Mouse (Mus musculus) heart, adult 11 months (tissue): Measurements from ENCODE around the gene Atp2a2.
"Not testable (repeated sequence)": the region's sequence is repeated elsewhere in the genome, so short reads cannot be mapped to it uniquely, and the experiment has no call there.

Experiments
- DNase-seq: peaks from one replicate; pipeline ENCODE4 v3.0.0; 2022

Gene Atp2a2

DNA sequence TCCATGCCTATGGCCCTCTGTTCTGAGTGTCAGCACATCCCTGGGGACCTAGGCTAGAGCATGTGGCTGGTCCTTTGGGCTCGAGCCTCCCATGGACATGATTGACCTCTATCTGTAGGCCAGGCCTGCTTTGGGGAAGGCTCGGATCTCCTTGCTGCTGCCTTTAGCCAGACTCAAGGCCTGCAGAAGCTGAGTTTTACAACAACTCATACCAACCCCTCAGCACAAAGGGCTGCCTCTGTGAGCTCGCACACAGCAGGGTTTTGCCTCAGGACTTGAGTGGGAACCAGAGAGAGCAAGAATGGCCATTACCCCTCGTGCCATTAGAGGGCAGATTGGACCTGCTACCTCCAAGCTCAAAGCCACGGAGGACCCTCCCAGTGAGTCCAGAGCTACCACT, 53.2 kb downstream of the Atp2a2 start:
- DNase-seq, result no peak

DNA sequence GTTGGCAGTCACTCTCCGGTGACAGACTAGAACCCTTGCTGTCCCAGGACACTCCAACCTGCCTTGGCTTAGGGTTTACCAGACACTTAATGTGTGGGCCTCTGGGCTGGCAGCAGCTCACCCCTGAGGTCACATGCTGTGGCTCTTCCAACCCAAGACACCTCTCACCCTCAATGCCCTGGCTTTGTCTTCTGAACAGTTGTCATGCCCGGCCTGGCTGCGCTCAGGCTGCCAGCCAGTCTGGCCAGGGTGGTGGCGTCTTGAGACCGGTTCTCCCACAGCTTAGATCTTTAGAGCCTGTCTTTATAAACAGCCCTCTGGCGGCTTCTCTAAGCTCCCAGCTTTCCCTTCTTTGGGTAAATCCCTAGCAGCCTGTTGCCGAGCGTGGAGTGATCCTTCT, 54.2 kb downstream of the Atp2a2 start:
- peak; percentile 95 for DNase-seq

DNA sequence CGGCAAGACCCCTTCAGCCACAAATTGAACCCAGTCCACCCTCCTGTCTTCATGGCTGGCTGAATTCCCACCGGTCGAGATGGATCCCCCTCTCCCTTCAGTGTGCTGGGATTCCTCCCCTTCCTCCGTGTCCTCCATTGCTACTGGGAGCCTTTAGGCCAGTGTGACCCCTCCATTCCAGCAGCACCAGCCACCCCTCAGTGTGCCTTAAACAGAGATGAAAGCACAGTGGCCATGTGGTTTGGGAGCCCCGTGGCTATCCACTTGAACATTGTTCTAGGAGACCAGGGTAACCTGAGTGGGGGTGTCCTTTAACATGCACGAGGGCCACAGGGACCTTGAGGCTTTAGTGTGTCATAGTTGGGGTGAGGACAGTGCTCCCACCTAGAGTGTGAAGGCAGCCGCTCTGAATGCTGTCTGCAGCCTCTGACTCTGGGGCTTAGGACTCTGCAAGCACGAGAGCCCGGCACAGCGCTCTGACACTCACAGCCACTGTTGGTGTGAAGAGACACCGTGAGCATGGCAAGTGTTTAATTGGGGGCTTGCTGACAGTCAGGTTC, 56.9 kb downstream of the Atp2a2 start:
- DNase-seq, result peak; percentile 92

DNA sequence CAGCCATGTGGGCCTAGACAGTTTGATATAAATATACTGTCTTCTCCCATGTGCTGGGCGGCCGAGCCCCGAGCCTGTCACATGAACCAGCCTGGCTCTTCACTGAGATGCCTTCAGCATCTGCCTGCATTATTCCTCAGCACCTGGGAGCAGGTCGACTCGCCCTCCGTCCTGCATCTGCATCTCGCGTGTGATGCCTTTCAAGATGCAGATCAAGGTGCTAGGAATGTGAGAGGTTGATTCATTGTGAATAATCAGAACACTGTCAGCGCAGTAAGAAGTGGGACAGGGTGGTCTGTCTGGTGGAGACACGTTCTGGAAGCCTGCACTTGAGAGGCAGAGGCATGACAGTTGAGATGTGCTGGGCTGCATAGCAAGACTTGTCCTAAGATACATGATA, 57.5 kb downstream of the Atp2a2 start:
- peak; percentile 91 for DNase-seq

DNA sequence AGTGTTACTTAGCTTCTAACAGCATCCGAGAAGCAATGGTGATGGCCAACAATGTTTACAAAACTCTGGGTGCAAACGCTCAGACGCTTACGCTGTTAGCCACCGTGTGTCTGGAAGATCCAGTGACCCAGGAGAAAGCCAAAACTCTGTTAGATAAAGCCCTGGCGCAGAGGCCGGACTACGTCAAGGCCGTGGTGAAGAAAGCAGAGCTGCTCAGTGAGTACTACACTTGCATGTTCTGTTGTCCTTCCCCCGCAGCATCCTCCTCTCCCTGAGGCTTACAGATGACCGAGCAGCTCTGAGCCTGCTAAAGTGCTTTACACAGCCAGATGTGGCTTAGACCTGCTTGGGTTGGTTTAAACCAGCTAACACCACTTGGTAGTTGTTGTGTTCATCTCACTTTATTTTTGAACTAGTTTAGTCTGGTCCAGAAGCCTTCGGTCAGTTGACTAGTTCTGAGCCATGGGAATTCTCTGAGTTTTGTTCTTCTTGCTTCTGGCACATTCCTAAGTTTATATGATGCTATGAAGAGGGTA, 61.9 kb downstream of the Atp2a2 start:
- peak; percentile 98 for DNase-seq

DNA sequence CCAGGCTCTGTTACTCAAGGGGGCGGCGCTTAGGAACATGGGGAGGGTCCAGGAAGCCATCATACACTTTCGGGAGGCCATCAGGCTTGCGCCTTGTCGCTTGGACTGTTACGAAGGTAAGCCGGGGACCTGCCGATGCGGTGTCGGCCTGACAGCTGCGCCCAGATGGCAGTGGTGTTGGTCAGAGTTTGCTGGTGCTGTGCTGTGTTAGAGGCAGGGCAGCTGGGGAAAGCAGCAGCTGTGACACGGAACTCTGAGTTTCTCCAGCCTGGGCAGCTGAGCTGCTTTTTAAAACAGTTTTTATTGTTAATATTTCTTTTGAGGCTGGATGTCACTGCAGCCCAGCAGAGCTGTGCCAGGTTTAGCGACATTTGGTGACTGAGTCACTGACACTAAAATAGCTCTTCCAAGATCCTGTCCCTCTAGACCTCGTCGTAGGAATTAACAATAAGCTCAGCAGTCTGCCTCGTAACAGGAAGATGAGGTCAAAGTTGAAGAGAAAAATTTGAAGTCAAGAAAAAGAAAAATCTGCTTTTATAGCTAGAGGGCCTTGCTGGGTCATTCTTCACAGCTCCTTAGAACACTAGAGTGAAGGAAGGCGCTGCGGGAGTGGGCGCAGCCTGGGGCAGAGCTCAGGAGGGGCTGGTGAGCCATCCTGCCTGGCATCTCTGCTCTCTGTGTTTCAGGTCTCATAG, 62.5 kb downstream of the Atp2a2 start:
- peak; percentile 97 for DNase-seq

DNA sequence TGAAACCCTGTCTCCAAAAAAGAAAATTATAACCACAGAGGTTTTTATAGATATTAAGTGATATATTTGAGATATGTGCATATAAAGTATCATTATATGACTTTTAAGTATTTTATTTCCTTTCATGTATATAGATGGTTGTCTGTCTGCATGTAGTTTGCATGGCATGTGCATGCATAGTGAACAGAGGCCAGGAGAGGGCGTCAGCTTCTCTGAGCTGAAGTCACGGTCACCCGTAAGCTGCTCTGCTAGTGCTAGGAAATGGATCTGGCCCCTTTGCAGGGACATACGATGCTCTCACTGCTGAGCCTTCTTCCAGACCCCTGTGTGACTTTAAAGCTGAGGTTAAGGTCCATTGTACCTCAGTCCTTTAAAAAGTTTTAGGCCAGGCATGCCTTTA, 67.5 kb downstream of the Atp2a2 start:
- DNase-seq, result no peak

DNA sequence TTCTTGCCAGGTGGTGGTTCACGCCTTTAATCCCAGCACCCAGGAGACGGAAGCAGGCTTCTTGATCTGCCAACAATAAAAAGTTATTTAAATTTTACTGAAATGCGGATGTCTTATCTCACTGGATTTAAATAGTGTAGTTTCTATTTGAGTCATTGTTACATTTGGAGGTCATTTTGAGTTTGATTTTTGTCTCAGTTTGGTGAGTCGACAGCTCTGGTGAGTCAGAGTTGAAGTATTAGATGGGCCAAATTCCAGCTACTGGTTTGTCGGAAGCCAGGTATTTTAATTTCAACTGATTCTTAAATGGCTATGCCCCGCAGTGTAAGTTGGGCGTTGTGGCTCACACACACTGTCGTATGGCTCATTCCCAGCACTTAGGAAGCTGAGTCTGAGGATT, 70.8 kb downstream of the Atp2a2 start:
- no peak for DNase-seq

DNA sequence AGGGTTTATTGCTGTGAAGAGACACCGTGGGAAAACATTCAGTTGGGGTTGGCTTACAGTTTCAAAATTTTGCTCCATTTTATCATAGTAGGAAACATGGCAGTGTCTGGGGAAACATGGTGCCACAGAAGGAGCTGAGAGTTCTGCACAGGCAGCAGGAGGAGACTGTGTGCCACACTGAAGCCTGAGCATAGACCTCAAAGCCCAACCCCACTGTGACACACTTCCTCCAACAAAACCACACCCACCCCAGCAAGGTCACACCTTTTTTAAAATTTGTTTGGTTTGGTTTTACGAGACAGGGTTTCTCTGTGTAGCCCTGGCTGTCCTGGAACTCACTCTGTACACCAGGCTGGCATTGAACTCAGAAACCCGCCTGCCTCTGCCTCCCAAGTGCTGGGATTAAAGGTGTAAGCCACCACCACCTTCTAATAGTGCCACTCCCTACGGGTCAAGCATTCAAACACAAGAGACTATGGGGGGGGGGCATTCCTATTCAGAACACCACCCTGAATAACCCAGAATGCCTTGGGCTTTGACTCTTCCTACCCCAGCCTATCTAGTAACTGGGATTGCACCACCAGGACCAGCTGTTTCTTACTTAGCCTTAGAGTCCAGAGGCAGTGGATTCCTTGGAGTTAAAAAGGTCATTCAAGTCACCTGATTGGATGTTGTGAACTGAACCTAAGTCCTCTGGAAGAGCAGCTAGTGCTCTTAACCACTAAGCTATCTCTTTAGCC, 71.8 kb downstream of the Atp2a2 start:
- DNase-seq, result no peak

DNA sequence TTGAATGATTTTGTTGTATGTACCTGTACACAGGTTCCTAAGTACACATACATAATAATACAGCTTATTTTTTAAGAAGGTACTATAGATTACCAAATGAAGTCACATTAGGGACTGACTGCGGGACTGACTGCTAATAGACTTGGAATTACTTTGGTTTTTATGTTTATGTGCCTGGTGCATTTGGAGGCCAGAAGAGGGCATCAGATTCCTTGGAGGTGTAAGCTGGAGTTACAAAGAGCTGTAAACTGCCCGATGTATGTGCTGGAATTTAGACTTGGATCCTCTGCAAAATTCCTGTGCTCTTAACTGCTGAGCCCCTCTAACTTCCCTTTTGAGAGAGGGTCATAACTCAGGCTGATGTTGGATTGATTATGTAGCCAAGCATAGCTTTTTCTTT, 76.5 kb downstream of the Atp2a2 start:
- DNase-seq, result no peak

DNA sequence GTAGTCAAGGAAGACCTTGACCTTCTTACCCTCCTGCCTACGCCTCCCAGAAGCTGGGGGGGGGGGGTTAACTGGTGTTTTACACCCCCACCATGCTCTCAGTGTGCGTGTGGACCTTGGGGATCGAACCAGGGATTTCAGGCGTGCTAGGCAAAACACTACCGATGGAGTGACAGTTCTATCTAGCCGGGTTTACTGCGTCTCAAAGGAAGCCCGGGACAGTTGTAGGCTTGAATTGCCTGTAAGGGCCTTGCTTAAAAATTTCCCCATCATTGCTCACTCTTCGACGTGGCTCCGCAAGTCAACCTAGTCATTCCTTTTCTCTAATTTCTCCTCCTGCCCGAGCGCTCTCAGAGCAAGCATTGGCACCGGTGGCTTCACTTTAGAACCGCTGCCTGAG, 78.9 kb downstream of the Atp2a2 start:
- DNase-seq, result no peak

DNA sequence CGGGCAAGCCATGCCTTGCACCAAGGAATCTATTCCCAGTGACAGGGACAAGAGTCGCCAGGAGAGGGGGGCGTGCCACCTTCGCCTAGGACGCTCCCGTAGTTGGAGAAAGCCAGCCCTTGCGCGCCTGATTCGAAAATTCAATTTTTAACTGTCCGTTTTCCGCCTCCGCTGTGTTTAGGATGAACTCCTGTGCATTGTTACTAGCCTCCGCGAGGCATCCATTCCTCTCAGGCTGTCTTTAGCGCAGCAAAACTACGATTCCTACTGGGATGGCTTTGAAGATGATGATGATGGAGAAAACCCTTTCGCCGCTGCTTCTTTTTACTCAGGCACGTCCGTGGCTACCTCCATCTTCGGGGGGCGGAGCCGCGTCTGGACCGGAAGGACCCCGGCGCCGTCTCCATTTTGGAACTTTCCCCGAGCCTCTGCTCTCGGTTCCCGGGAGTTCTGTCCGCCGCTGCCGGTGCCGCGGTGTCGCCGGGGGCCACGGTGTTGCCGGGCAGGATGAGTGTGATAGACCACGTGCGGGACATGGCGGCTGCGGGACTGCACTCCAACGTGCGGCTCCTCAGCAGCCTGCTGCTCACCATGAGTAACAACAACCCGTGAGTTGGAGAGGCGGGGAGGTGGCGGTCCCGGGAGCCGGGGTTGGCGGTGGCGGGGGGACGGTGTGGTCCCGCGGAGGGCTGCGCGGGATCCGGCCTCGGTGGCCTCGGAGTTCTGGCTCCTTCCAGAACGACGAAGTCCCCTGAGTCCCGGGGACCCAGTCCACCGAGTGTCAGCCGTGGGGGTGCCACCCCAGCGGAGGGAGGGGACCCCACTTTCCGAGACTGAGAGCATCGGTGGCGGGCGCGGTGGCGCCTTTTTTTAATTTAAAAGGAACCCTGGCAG, 79.7 kb downstream of the Atp2a2 start:
- peak; percentile 98 for DNase-seq

DNA sequence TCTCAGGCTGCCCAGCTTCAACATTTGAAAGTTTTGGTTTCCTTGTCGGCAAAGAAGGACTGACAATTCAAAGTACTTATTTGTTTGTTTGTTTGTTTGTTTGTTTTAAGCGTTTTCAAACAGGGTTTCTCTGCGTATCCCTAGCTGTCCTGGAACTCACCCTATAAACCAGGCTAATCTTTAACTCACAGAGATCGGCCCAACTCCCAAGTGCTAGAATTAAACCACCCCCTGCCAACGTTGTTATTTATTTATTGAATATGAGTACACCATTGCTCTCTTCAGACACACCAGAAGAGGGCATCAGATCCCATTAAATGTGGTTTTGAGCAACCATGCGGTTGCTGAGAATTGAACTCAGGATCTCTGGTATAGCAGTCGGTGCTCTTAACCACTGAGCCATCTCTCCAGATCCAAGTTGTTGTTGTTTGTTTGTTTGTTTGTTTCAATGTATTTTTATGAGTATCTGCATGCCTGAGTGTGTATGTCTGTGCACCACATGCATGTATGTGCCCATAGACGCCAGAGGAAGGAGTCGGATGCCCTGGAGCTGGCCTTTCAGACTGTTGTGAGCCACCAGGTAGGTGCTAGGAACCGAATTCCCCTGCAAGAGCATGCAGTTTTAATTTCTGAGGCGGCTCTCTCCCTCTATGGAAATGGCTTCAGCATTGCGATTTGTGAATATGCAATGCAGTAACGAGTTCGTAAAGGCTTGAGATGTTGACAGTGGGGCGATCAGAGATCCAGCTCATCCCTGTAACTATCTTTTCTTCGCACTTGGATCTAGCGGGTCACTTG, 80.6 kb downstream of the Atp2a2 start, which contains the start of gene Anapc7:
Gene Anapc7 (plus strand): TSS at position 423 of the 798 bp plus-strand sequence.
- DNase-seq, result no peak

DNA sequence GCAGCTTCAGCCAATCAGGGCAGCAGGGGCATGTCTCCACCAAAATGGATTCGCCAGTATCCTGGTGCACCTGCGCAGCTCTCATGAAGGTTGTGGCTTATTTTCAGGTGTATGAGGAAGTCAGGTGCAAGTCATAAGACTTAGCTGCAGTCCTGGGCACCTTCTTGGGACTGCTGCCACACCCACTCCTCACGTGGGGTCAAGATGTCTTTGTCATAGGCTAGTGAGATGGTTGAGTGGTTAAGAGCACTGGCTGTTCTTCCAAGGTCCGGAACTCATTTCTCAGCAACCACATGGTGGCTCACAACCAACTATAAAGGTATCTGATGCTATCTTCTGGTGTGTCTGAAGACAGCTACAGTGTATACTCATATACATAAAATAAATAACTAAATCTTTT, 81.3 kb downstream of the Atp2a2 start:
- not testable (repeated sequence) for DNase-seq

DNA sequence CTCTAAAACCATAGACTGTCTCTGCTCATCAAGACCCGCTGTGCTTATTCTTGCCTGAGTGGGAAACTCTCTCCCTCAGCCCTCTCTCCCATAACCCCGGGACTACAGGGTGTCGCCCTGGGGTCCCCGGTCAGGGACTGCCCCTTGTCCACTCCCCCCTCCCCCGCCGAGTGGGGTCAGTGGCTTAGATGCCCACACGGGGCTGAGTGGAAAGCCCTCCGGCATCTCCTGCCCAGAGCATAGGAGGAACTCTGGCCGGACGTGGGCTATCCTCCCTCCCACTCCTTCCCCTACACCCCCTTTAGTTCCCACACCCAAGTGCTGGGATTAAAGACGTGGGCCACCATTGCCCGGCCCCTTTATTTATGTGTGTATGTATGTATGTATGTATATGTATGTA, 86.6 kb downstream of the Atp2a2 start:
- DNase-seq, result peak; percentile 87

DNA sequence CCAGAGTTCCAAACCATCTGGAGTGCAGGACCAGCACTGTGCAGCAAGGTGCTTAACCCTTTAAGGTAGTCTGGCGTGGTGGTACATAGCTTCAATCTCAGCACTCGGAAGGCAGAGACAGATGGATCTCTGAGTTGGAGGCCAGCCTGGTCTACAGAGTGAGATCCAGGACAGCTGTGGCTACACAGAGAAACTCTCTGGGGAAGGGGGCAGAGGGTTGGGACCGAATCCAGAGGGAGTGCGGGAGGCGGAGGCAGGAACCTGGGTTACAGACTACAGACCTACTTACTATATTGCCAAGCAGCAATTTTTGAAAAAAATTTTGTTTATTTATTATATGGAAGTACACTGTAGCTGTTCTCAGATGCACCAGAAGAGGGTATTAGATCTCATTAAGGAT, 87.7 kb downstream of the Atp2a2 start:
- peak; percentile 91 for DNase-seq

DNA sequence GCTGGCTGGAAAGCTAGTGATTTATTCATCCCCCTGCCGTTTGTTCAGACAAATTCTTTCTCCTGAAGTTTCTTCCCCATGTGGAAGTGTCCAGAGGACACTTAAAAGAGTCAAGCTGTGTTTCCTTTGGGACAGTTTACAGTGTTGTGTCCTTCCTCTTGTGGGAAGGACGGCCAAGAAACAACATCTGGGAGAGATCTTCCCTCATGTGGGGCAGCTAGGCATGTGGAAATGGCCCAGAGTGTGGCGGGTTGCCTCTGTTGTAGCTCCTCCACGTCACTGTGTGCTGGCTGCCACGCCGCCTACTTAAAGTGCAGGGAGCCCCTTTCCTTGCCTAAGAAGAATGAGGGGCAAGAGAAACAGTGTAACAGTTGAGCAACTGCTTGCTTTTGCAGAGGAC, 89.2 kb downstream of the Atp2a2 start:
- DNase-seq, result peak; percentile 95

DNA sequence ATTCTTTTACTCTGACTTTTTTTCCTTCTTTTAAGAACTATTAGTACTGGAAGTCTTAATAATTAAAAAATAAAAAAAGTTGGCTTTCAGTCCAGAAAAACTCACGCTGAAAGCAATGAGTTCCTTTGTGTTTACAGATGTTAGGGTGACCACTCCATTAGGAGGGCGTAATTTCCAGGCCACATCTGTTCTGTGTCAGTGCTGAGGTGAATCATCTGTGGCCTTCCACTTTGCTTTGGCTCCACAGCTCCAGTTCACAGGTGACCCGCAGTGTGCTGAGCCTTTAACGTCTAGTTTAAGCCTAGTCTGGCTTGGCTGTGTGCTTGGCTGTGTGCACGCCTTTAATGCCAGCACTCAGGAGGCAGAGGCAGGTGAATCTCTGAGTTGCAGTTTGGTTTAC, 90.1 kb downstream of the Atp2a2 start:
- peak; percentile 95 for DNase-seq

DNA sequence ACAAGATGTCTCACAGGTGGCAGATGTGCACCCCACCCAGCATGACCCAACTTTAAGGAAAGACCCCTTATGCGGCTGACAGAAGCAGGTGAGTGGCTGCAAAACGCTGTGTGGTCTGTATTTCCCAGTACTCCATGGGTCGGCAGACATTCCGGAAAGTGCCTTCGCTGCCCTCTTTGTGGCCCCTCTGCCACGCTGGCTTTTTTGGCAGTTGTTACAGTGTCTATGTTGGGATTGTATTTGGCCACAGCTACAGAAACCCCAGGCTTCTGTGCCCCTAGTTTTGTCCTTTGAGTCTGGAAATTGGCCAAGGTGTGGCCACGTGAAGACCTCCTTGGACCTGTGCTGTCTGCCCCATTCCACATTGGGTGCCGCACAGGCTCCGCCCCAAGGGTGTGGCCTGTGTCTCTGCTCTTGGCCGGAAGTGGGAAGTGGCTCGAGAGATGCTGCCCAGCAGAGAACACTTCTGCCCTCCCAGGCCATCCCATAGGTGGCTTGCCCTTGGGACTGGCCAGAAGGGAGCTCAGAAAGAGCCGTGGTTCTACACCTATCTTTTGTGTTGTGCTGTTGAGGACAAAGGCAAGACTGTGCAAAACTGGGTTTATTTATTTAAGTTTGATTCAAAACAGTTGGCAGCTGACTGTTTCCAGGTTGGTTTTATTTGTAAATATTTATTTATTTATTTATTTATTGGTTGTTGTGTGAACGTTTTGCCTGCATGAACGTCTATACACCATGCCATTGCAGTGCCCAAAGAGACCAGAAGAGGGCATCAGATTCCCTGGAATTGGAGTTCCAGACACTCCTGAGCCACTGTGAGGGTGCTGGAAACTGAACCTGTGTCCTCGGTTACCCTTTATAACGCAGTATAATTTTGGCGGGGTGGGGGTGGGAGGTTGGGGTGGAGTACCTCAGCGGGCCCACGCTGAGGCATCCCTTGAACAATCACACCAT, 92.1 kb downstream of the Atp2a2 start:
- peak; percentile 92 for DNase-seq

DNA sequence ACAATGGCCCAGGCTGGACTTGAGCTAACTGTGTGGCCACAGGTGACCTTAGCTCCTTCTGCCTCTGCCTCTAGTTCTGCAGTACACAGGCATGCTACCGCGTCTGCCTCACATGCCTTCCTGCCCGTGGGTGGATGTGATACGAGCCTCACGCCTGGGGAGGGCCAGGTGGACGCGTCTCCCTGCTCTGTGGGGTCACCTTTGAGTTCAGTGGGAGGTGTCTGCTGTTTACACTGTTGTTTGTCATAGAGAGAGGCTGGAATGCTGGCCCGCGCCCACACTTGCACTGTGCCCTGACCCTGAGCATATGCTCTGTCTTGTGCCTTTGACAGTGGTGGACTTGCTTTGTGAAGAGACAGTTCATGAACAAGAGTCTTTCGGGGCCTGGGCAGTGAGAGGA, 96.5 kb downstream of the Atp2a2 start:
- DNase-seq, result no peak
